Mouse (Mus musculus): ENCODE data around the gene Me3. TPM values are rescaled to one million over a fixed set of nuclear protein-coding genes. Genes with fewer than 3 reads are reported as not detected.

The Me3 gene
- polyA plus RNA-seq (2015; fragmentation: Nextera tagmentation; extraction: Ambion mirVana) = 9.0 and 11.2 TPM in 2 replicates

GRCm38 (mm10) chr7:89632342-89633251 is at the start of gene Me3:
Gene Me3 (plus strand): TSS chr7:89632392.
- peak; percentile 88 for ATAC-seq (replicated peaks)
- Histone ChIP-seq H3K9ac (peak within 1 kb of the TSS; percentile 59), H3K36me3 (replicated peaks) (no peaks in the 10 kb centered on the region), H3K4me2 (peak within 1 kb of the TSS; percentile 87), H3K9me3 (no peaks in the 10 kb centered on the region), H3K4me3 (peak within 1 kb of the TSS; percentile 55), H3K27me3 (replicated peaks) (0 out of 2 replicates have a peak, but pooled peaks cover 5% of the 10 kb centered on the region), H3K4me1 (peaks cover 8% of the 10 kb centered on the region; the same call in 1 of the 2 replicates), H3K27ac (peak within 1 kb of the TSS; percentile 31; the same call in 1 of the 2 replicates)
- 6% methylated on average over 49 of the region's 49 CpGs for WGBS

- no peaks in the 10 kb centered on the region for H3K27me3 ChIP-seq (replicated peaks)
- no peaks in the 10 kb centered on the region for H3K9me3 ChIP-seq
- H3K36me3 ChIP-seq (replicated peaks) = no peaks in the 10 kb centered on the region
- no peak overlapping the region for H3K27ac ChIP-seq
- no peak overlapping the region for H3K4me2 ChIP-seq
- H3K4me3 ChIP-seq = no peak overlapping the region
- no peak overlapping the region for H3K9ac ChIP-seq
- WGBS = 80% methylated on average over 5 of the region's 5 CpGs
- no peaks in the 10 kb centered on the region for H3K4me1 ChIP-seq
- ATAC-seq (replicated peaks) = no peak
Observed at GRCm38 (mm10) chr7:89590039-89590438, 42.2 kb upstream of the Me3 start.

GRCm38 (mm10) chr7:89590542-89591251 is 41.5 kb upstream of the Me3 start:
- Histone ChIP-seq H3K27me3 (replicated peaks) (no peaks in the 10 kb centered on the region), H3K27ac (no peak overlapping the region), H3K9ac (no peak overlapping the region), H3K4me2 (no peak overlapping the region), H3K36me3 (replicated peaks) (no peaks in the 10 kb centered on the region), H3K4me3 (no peak overlapping the region), H3K4me1 (no peaks in the 10 kb centered on the region), H3K9me3 (no peaks in the 10 kb centered on the region)
- 83% methylated on average over 3 of the region's 3 CpGs for WGBS
- no peak for ATAC-seq (replicated peaks)

- no peak overlapping the region for H3K9ac ChIP-seq
- H3K27ac ChIP-seq = no peak overlapping the region
- ATAC-seq (replicated peaks) = no peak
- H3K36me3 ChIP-seq (replicated peaks) = no peaks in the 10 kb centered on the region
- no peak overlapping the region for H3K4me2 ChIP-seq
- no peaks in the 10 kb centered on the region for H3K4me1 ChIP-seq
- no peaks in the 10 kb centered on the region for H3K9me3 ChIP-seq
- H3K27me3 ChIP-seq (replicated peaks) = no peaks in the 10 kb centered on the region
- 89% methylated on average over 2 of the region's 2 CpGs for WGBS
- H3K4me3 ChIP-seq = no peak overlapping the region
Observed at GRCm38 (mm10) chr7:89595813-89596212, 36.4 kb upstream of the Me3 start.

GRCm38 (mm10) chr7:89605589-89606536 is 26.3 kb upstream of the Me3 start:
- H3K9me3 ChIP-seq = no peaks in the 10 kb centered on the region
- no peaks in the 10 kb centered on the region for H3K27me3 ChIP-seq (replicated peaks)
- H3K36me3 ChIP-seq (replicated peaks) = no peaks in the 10 kb centered on the region
- no peak overlapping the region for H3K9ac ChIP-seq
- no peaks in the 10 kb centered on the region for H3K4me1 ChIP-seq
- no peak overlapping the region for H3K4me2 ChIP-seq
- ATAC-seq (replicated peaks) = 0 out of 2 replicates have a peak, but pooled peaks have one; percentile 65
- no peak overlapping the region for H3K27ac ChIP-seq
- 70% methylated on average over 8 of the region's 8 CpGs for WGBS
- no peak overlapping the region for H3K4me3 ChIP-seq

GRCm38 (mm10) chr7:89607329-89607728 is 24.9 kb upstream of the Me3 start:
- H3K9me3 ChIP-seq = no peaks in the 10 kb centered on the region
- no peaks in the 10 kb centered on the region for H3K36me3 ChIP-seq (replicated peaks)
- no peak overlapping the region for H3K4me3 ChIP-seq
- no peak overlapping the region for H3K27ac ChIP-seq
- WGBS = 93% methylated on average over 6 of the region's 6 CpGs
- H3K27me3 ChIP-seq (replicated peaks) = no peaks in the 10 kb centered on the region
- no peak overlapping the region for H3K9ac ChIP-seq
- no peak for ATAC-seq (replicated peaks)
- no peak overlapping the region for H3K4me2 ChIP-seq
- no peaks in the 10 kb centered on the region for H3K4me1 ChIP-seq

- WGBS = 84% methylated on average over 7 of the region's 7 CpGs
- Histone ChIP-seq H3K36me3 (replicated peaks) (no peaks in the 10 kb centered on the region), H3K27me3 (replicated peaks) (no peaks in the 10 kb centered on the region), H3K4me1 (no peaks in the 10 kb centered on the region), H3K4me3 (no peak overlapping the region), H3K9me3 (no peaks in the 10 kb centered on the region), H3K4me2 (no peak overlapping the region), H3K9ac (no peak overlapping the region), H3K27ac (no peak overlapping the region)
- ATAC-seq (replicated peaks) = no peak
Observed at GRCm38 (mm10) chr7:89611236-89611635, 21.0 kb upstream of the Me3 start.

- WGBS = 93% methylated on average over 6 of the region's 6 CpGs
- Histone ChIP-seq H3K4me3 (no peak overlapping the region), H3K4me1 (no peaks in the 10 kb centered on the region), H3K36me3 (replicated peaks) (no peaks in the 10 kb centered on the region), H3K4me2 (no peak overlapping the region), H3K9ac (no peak overlapping the region), H3K9me3 (no peaks in the 10 kb centered on the region), H3K27me3 (replicated peaks) (no peaks in the 10 kb centered on the region), H3K27ac (no peak overlapping the region)
- no peak for ATAC-seq (replicated peaks)
Observed at GRCm38 (mm10) chr7:89616235-89616634, 16.0 kb upstream of the Me3 start.

GRCm38 (mm10) chr7:89623331-89623730 is 8.9 kb upstream of the Me3 start:
- Histone ChIP-seq H3K9me3 (no peaks in the 10 kb centered on the region), H3K27me3 (replicated peaks) (no peaks in the 10 kb centered on the region), H3K4me3 (no peak overlapping the region), H3K4me1 (peaks cover 4% of the 10 kb centered on the region; the same call in 1 of the 2 replicates), H3K4me2 (no peak overlapping the region), H3K27ac (no peak overlapping the region), H3K9ac (no peak overlapping the region), H3K36me3 (replicated peaks) (no peaks in the 10 kb centered on the region)
- WGBS = 91% methylated on average over 4 of the region's 4 CpGs
- ATAC-seq (replicated peaks) = no peak

- no peaks in the 10 kb centered on the region for H3K36me3 ChIP-seq (replicated peaks)
- no peak for ATAC-seq (replicated peaks)
- no peak overlapping the region for H3K4me3 ChIP-seq
- no peak overlapping the region for H3K9ac ChIP-seq
- H3K4me1 ChIP-seq = peaks cover 7% of the 10 kb centered on the region; the same call in 1 of the 2 replicates
- no peak overlapping the region for H3K27ac ChIP-seq
- no peaks in the 10 kb centered on the region for H3K9me3 ChIP-seq
- H3K27me3 ChIP-seq (replicated peaks) = 0 out of 2 replicates have a peak, but pooled peaks cover 5% of the 10 kb centered on the region
- H3K4me2 ChIP-seq = no peak overlapping the region
Observed at GRCm38 (mm10) chr7:89627393-89627792, 4.8 kb upstream of the Me3 start.

- Histone ChIP-seq H3K27ac (no peak overlapping the region), H3K27me3 (replicated peaks) (0 out of 2 replicates have a peak, but pooled peaks cover 5% of the 10 kb centered on the region), H3K4me1 (peaks cover 8% of the 10 kb centered on the region; the same call in 1 of the 2 replicates), H3K4me3 (no peak overlapping the region), H3K9ac (no peak overlapping the region), H3K4me2 (no peak overlapping the region), H3K9me3 (no peaks in the 10 kb centered on the region), H3K36me3 (replicated peaks) (no peaks in the 10 kb centered on the region)
- 2% methylated on average over 2 of the region's 2 CpGs for WGBS
- no peak for ATAC-seq (replicated peaks)
Observed at GRCm38 (mm10) chr7:89628006-89628405, 4.2 kb upstream of the Me3 start.

All from midbrain, embryonic 15.5 days (tissue).